Mouse (Mus musculus): ENCODE results near the gene Bri3.
"Not testable (repeated sequence)": the region's sequence is repeated elsewhere in the genome, so short reads cannot be mapped to it uniquely, and the experiment has no call there.

- not testable (repeated sequence) for TF ChIP-seq POLR2A, CTCF (IDR thresholded peaks at IDR 0.05; ENCODE audit: insufficient read depth, low read depth, low read length)
Observed at GRCm38 (mm10) chr5:144366551-144366950, 122.3 kb downstream of the Bri3 start.
